Mouse (Mus musculus) large intestine, adult 2 months (tissue): ENCODE data around the gene Tlr6. TPM values are rescaled to one million over a fixed set of nuclear protein-coding genes. Genes with fewer than 3 reads are reported as not detected.

ENCODE experiments used
- DNase-seq: peaks from one replicate; pipeline ENCODE4 v3.0.0-alpha.2; 2012; ENCODE audit warnings: low read depth, low spot score
- WGBS: fragments of 180-500 bp; shearing (Covaris S2); methylation state at CpG from one replicate; pipeline ENCODE4 v1.1.7; 2018; 5-methylcytosine and 5-hydroxymethylcytosine counted together
- polyA plus RNA-seq: library from polyadenylated mRNA; depleted of rRNA; stranded (reverse); fragments of >200 nt; gene quantifications from 2 replicates; pipeline ENCODE4 v1.2.3, GENCODE M21; 2012; rRNA removed

The Tlr6 gene
- polyA plus RNA-seq, 1 experiment = 0.64 TPM

DNA sequence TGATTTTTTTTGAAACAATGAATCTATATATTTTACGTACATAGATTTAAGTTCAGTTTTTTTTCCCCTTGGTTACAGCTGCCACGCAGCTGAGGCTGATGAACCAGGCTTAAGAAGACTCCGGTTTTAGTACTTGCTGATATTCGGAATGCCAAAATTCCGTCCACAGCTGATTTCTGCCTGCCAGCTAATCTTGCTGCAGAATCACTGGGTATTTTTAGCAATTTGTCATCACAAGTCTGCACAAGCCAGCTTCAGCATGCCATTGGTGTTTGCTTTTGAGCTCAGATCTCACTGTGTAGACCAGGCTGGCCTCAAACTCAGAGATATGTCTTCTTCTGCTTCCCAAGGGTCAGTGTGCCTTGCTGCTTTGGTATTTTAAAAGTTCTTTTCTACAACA lies 8.4 kb downstream of the Tlr6 start:
- WGBS = 78% methylated on average over 5 of the region's 5 CpGs

DNA sequence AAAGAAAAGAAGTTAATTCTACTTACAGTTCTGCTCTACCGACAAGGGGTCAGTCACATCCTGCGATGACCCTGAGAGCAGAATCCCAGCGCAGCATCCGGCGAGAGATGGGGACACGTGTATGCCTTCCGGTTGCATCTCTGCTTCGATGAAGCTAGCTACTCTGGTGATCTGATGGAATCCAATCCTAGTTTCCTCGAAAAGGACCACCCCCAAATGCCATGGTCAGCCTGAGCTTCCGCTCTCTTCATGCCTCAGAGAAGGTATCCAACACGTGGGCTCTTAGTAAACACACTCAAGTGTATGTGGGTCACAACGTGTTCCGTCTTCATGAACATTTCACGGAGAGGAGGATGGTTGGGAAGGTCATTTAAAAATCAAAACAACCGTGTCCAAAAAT lies 27.1 kb downstream of the Tlr6 start:
- no peak for DNase-seq
- WGBS = 72% methylated on average over 15 of the region's 15 CpGs

More for the DNA sequence above, 8.4 kb downstream of the Tlr6 start:
- no peak for DNase-seq

- 14% methylated on average over 3 of the region's 3 CpGs for WGBS
- DNase-seq = peak; percentile 77
Observed at GRCm38 (mm10) chr5:64932215-64932614, 27.7 kb downstream of the Tlr6 start.

GRCm38 (mm10) chr5:64922891-64923381 lies 37.0 kb downstream of the Tlr6 start:
- WGBS = 90% methylated on average over 5 of the region's 5 CpGs
- no peak for DNase-seq

- DNase-seq = no peak
Observed at GRCm38 (mm10) chr5:64918616-64919597, 41.0 kb downstream of the Tlr6 start.

GRCm38 (mm10) chr5:64917721-64918120 lies 42.2 kb downstream of the Tlr6 start:
- 23% methylated on average over 11 of the region's 11 CpGs for WGBS

More at GRCm38 (mm10) chr5:64918616-64919597, 41.0 kb downstream of the Tlr6 start:
- 77% methylated on average over 6 of the region's 6 CpGs for WGBS

GRCm38 (mm10) chr5:64917161-64917560 lies 42.7 kb downstream of the Tlr6 start:
- no peak for DNase-seq
- 55% methylated on average over 9 of the region's 9 CpGs for WGBS

More at GRCm38 (mm10) chr5:64917721-64918120, 42.2 kb downstream of the Tlr6 start:
- peak; percentile 77 for DNase-seq

- WGBS = 80% methylated on average over 6 of the region's 6 CpGs
- DNase-seq = no peak
Observed at GRCm38 (mm10) chr5:64908585-64909284, 51.2 kb downstream of the Tlr6 start.

GRCm38 (mm10) chr5:64907906-64908305 lies 52.0 kb downstream of the Tlr6 start:
- DNase-seq = no peak
- 81% methylated on average over 5 of the region's 5 CpGs for WGBS

GRCm38 (mm10) chr5:64905516-64906271 lies 54.2 kb downstream of the Tlr6 start:
- no peak for DNase-seq
- 89% methylated on average over 11 of the region's 14 CpGs for WGBS

Other genes starting within 250 kb of the Tlr6 start
- 45.1 and 103 TPM in 2 replicates for gene Klf3, start 156.7 kb downstream of the Tlr6 start, polyA plus RNA-seq
- 6.0 and 7.7 TPM in 2 replicates for gene Tlr1, start 26.5 kb downstream of the Tlr6 start, polyA plus RNA-seq
- gene Fam114a1, start 10.0 kb upstream of the Tlr6 start, polyA plus RNA-seq = 16.8 and 24.0 TPM in 2 replicates
- 0.62 and 0.69 TPM in 2 replicates for gene Tmem156, start 132.0 kb upstream of the Tlr6 start, polyA plus RNA-seq
- 8.1 and 11.3 TPM in 2 replicates for gene Klhl5, start 147.4 kb upstream of the Tlr6 start, polyA plus RNA-seq
- 0.72 and 1.7 TPM in 2 replicates for gene Wdr19, start 239.6 kb upstream of the Tlr6 start, polyA plus RNA-seq